Mouse (Mus musculus): Measurements from ENCODE around the gene Rnf185. TPM values are rescaled to one million over a fixed set of nuclear protein-coding genes. Genes with fewer than 3 reads are reported as not detected.

Rnf185 gene
- polyA plus RNA-seq, 1 experiment from 2014 or later: 45.9 TPM

- Histone ChIP-seq H3K9me3 (ENCODE audit: control insufficient read depth, low read length) (no peaks in the 10 kb centered on the region), H3K9ac (ENCODE audit: low read length) (no peak overlapping the region), H3K27ac (ENCODE audit: low read depth, low read length) (no peak overlapping the region), H3K36me3 (ENCODE audit: control insufficient read depth, insufficient read depth, low read length) (no peaks in the 10 kb centered on the region), H3K27me3 (ENCODE audit: control insufficient read depth, insufficient read depth, low read length) (no peaks in the 10 kb centered on the region), H3K4me2 (ENCODE audit: low read depth, low read length, severe bottlenecking) (no peak overlapping the region), H3K4me1 (replicated peaks; ENCODE audit: control insufficient read depth, insufficient read depth, low read length) (no peaks in the 10 kb centered on the region), H3K4me3 (ENCODE audit: low read depth, low read length) (no peak overlapping the region)
- 94% methylated on average over 6 of the region's 6 CpGs for WGBS
- ATAC-seq (replicated peaks; ENCODE audit: low FRiP score): no peak
- no peak for DNase-seq (ENCODE audit: low spot score)
These were observed 70.9 kb downstream of the Rnf185 start for GRCm38 (mm10) chr11:3381148-3381814.

- WGBS: 89% methylated on average over 4 of the region's 4 CpGs
- no peak for ATAC-seq (replicated peaks; ENCODE audit: low FRiP score)
These were observed 72.7 kb downstream of the Rnf185 start for GRCm38 (mm10) chr11:3379427-3379826.

GRCm38 (mm10) chr11:3374741-3375140 is 77.4 kb downstream of the Rnf185 start:
- Histone ChIP-seq H3K27ac (ENCODE audit: low read depth, low read length) (no peak overlapping the region), H3K4me1 (replicated peaks; ENCODE audit: control insufficient read depth, insufficient read depth, low read length) (peaks cover 18% of the 10 kb centered on the region), H3K27me3 (ENCODE audit: control insufficient read depth, insufficient read depth, low read length) (no peaks in the 10 kb centered on the region), H3K4me2 (ENCODE audit: low read depth, low read length, severe bottlenecking) (no peak overlapping the region), H3K9me3 (ENCODE audit: control insufficient read depth, low read length) (no peaks in the 10 kb centered on the region), H3K4me3 (ENCODE audit: low read depth, low read length) (no peak overlapping the region), H3K36me3 (ENCODE audit: control insufficient read depth, insufficient read depth, low read length) (no peaks in the 10 kb centered on the region), H3K9ac (ENCODE audit: low read length) (no peak overlapping the region)
- 77% methylated on average over 12 of the region's 12 CpGs for WGBS
- ATAC-seq (replicated peaks; ENCODE audit: low FRiP score): no peak
- DNase-seq (ENCODE audit: low spot score): no peak

More at GRCm38 (mm10) chr11:3379427-3379826, 72.7 kb downstream of the Rnf185 start:
- no peak overlapping the region for H3K4me2 ChIP-seq (ENCODE audit: low read depth, low read length, severe bottlenecking)
- H3K4me1 ChIP-seq (replicated peaks; ENCODE audit: control insufficient read depth, insufficient read depth, low read length): peaks cover 2% of the 10 kb centered on the region
- no peak overlapping the region for H3K4me3 ChIP-seq (ENCODE audit: low read depth, low read length)
- H3K9ac ChIP-seq (ENCODE audit: low read length): no peak overlapping the region
- no peaks in the 10 kb centered on the region for H3K27me3 ChIP-seq (ENCODE audit: control insufficient read depth, insufficient read depth, low read length)
- no peak overlapping the region for H3K27ac ChIP-seq (ENCODE audit: low read depth, low read length)
- no peaks in the 10 kb centered on the region for H3K36me3 ChIP-seq (ENCODE audit: control insufficient read depth, insufficient read depth, low read length)
- DNase-seq (ENCODE audit: low spot score): no peak
- no peaks in the 10 kb centered on the region for H3K9me3 ChIP-seq (ENCODE audit: control insufficient read depth, low read length)

GRCm38 (mm10) chr11:3374293-3374645 is 77.9 kb downstream of the Rnf185 start:
- H3K36me3 ChIP-seq (ENCODE audit: control insufficient read depth, insufficient read depth, low read length): no peaks in the 10 kb centered on the region
- no peak for DNase-seq (ENCODE audit: low spot score)
- H3K27me3 ChIP-seq (ENCODE audit: control insufficient read depth, insufficient read depth, low read length): no peaks in the 10 kb centered on the region
- H3K27ac ChIP-seq (ENCODE audit: low read depth, low read length): peak overlapping the region; percentile 28; the same call in 1 of the 2 replicates
- no peak for ATAC-seq (replicated peaks; ENCODE audit: low FRiP score)
- H3K4me2 ChIP-seq (ENCODE audit: low read depth, low read length, severe bottlenecking): peak overlapping the region; percentile 24; the same call in 1 of the 2 replicates
- WGBS: 12% methylated on average over 7 of the region's 7 CpGs
- peaks cover 19% of the 10 kb centered on the region for H3K4me1 ChIP-seq (replicated peaks; ENCODE audit: control insufficient read depth, insufficient read depth, low read length)
- H3K9me3 ChIP-seq (ENCODE audit: control insufficient read depth, low read length): no peaks in the 10 kb centered on the region
- H3K4me3 ChIP-seq (ENCODE audit: low read depth, low read length): no peak overlapping the region
- peak overlapping the region; percentile 41; the same call in 1 of the 2 replicates for H3K9ac ChIP-seq (ENCODE audit: low read length)

- peak overlapping the region; percentile 41; the same call in 1 of the 2 replicates for H3K9ac ChIP-seq (ENCODE audit: low read length)
- H3K4me1 ChIP-seq (replicated peaks; ENCODE audit: control insufficient read depth, insufficient read depth, low read length): peaks cover 22% of the 10 kb centered on the region
- DNase-seq (ENCODE audit: low spot score) (peak; percentile 63), ATAC-seq (replicated peaks; ENCODE audit: low FRiP score) (no peak)
- no peaks in the 10 kb centered on the region for H3K36me3 ChIP-seq (ENCODE audit: control insufficient read depth, insufficient read depth, low read length)
- no peak overlapping the region for H3K4me3 ChIP-seq (ENCODE audit: low read depth, low read length)
- WGBS: 31% methylated on average over 7 of the region's 7 CpGs
- H3K27me3 ChIP-seq (ENCODE audit: control insufficient read depth, insufficient read depth, low read length): no peaks in the 10 kb centered on the region
- H3K9me3 ChIP-seq (ENCODE audit: control insufficient read depth, low read length): no peaks in the 10 kb centered on the region
- peak overlapping the region; percentile 28; the same call in 1 of the 2 replicates for H3K27ac ChIP-seq (ENCODE audit: low read depth, low read length)
- H3K4me2 ChIP-seq (ENCODE audit: low read depth, low read length, severe bottlenecking): no peak overlapping the region
These were observed 78.4 kb downstream of the Rnf185 start for GRCm38 (mm10) chr11:3373591-3374292.

GRCm38 (mm10) chr11:3371599-3372295 is 80.4 kb downstream of the Rnf185 start:
- peak overlapping the region; percentile 52 for H3K4me3 ChIP-seq (ENCODE audit: low read depth, low read length)
- peak overlapping the region; percentile 65 for H3K9ac ChIP-seq (ENCODE audit: low read length)
- ATAC-seq (replicated peaks; ENCODE audit: low FRiP score): peak; percentile 52
- no peak for DNase-seq (ENCODE audit: low spot score)
- H3K36me3 ChIP-seq (ENCODE audit: control insufficient read depth, insufficient read depth, low read length): no peaks in the 10 kb centered on the region
- H3K27me3 ChIP-seq (ENCODE audit: control insufficient read depth, insufficient read depth, low read length): no peaks in the 10 kb centered on the region
- peaks cover 22% of the 10 kb centered on the region for H3K4me1 ChIP-seq (replicated peaks; ENCODE audit: control insufficient read depth, insufficient read depth, low read length)
- peak overlapping the region; percentile 60; the same call in 1 of the 2 replicates for H3K27ac ChIP-seq (ENCODE audit: low read depth, low read length)
- peak overlapping the region; percentile 77 for H3K4me2 ChIP-seq (ENCODE audit: low read depth, low read length, severe bottlenecking)
- WGBS: 23% methylated on average over 7 of the region's 7 CpGs
- H3K9me3 ChIP-seq (ENCODE audit: control insufficient read depth, low read length): no peaks in the 10 kb centered on the region

- Histone ChIP-seq H3K4me3 (ENCODE audit: low read depth, low read length) (peak overlapping the region; percentile 52), H3K36me3 (ENCODE audit: control insufficient read depth, insufficient read depth, low read length) (no peaks in the 10 kb centered on the region), H3K4me2 (ENCODE audit: low read depth, low read length, severe bottlenecking) (peak overlapping the region; percentile 77), H3K27me3 (ENCODE audit: control insufficient read depth, insufficient read depth, low read length) (no peaks in the 10 kb centered on the region), H3K9ac (ENCODE audit: low read length) (peak overlapping the region; percentile 65), H3K9me3 (ENCODE audit: control insufficient read depth, low read length) (no peaks in the 10 kb centered on the region), H3K27ac (ENCODE audit: low read depth, low read length) (peak overlapping the region; percentile 60; the same call in 1 of the 2 replicates), H3K4me1 (replicated peaks; ENCODE audit: control insufficient read depth, insufficient read depth, low read length) (peaks cover 22% of the 10 kb centered on the region)
- peak; percentile 95 for ATAC-seq (replicated peaks; ENCODE audit: low FRiP score)
- DNase-seq (ENCODE audit: low spot score): peak; percentile 92
- WGBS: 1% methylated on average over 27 of the region's 27 CpGs
These were observed 81.1 kb downstream of the Rnf185 start for GRCm38 (mm10) chr11:3370928-3371598.

GRCm38 (mm10) chr11:3370162-3370561 is 82.0 kb downstream of the Rnf185 start:
- no peak for DNase-seq (ENCODE audit: low spot score)
- Histone ChIP-seq H3K4me2 (ENCODE audit: low read depth, low read length, severe bottlenecking) (peak overlapping the region; percentile 77; the same call in 1 of the 2 replicates), H3K9ac (ENCODE audit: low read length) (peak overlapping the region; percentile 65; the same call in 1 of the 2 replicates), H3K9me3 (ENCODE audit: control insufficient read depth, low read length) (no peaks in the 10 kb centered on the region), H3K4me3 (ENCODE audit: low read depth, low read length) (peak overlapping the region; percentile 52; the same call in 1 of the 2 replicates), H3K36me3 (ENCODE audit: control insufficient read depth, insufficient read depth, low read length) (no peaks in the 10 kb centered on the region), H3K27ac (ENCODE audit: low read depth, low read length) (no peak overlapping the region), H3K4me1 (replicated peaks; ENCODE audit: control insufficient read depth, insufficient read depth, low read length) (peaks cover 22% of the 10 kb centered on the region), H3K27me3 (ENCODE audit: control insufficient read depth, insufficient read depth, low read length) (no peaks in the 10 kb centered on the region)
- ATAC-seq (replicated peaks; ENCODE audit: low FRiP score): no peak
- 84% methylated on average over 2 of the region's 2 CpGs for WGBS

Data from forebrain, embryonic 11.5 days (tissue).